Mouse (Mus musculus): Measurements from ENCODE around the gene Trim56.

The Trim56 gene

DNA sequence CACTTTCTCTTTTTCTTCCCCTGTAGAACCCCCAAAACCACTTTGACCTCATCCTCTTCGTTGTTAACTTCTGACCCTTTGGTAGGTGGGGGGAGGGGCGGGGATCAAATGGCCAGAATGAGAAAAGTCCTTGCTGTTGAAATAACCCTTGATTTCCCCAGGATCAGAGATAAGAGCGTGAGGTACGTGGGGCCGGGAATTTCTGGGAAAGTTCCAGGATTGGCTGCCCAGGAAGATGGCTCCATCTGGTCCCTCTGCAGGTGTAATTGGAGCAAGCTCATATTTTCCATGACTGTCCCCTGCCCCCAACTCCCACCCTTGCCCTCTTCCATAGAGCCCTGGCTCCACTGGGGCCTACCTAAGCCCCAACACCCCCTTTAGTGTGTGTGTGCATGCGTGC lies 40.3 kb downstream of the Trim56 start:
- no peak for ATAC-seq (ENCODE audit: low TSS enrichment)

DNA sequence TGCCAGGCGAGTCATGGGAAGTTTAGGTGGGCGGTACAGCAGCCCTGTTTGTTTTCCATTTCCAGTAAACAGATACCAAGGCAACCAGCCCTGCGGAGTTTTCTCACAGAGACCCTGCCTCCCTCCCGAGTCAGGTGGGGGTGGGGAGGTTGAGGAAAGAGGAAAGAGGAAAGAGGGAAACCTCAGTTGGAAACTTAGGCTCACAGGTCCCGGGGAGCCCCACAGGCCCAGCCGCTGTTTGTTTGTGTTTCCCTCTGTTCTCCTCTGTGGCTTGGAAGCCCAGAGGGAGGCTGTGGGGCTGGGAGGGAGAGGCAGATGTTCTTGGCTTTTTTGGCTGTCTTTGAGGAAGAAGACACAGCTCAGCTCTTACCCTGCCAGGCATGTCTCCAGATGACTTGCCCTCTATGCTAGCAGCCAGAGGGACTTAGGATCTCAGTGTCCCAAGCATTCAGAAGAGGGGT lies 41.8 kb downstream of the Trim56 start:
- no peak for ATAC-seq (ENCODE audit: low TSS enrichment)

DNA sequence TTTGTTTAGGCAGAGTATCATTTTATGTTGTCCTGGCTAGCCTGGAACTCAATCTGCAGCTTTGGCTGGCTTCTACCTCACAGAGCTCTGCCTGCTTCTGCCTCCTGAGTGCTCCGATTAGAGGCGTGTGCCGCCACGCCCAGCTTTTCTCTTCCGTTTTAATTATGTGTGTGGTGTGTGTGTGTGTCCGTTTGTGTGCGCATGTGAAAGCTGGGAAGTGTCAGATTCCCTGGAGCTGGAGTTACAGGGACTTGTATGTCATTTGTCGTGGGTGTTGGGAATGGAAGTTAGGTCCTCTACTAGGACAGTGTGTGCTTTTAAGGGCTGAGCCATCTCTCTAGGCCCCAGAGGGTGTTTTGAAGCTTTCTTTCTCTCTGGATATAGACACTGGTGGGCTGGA lies 42.9 kb downstream of the Trim56 start:
- no peak for ATAC-seq (ENCODE audit: low TSS enrichment)

DNA sequence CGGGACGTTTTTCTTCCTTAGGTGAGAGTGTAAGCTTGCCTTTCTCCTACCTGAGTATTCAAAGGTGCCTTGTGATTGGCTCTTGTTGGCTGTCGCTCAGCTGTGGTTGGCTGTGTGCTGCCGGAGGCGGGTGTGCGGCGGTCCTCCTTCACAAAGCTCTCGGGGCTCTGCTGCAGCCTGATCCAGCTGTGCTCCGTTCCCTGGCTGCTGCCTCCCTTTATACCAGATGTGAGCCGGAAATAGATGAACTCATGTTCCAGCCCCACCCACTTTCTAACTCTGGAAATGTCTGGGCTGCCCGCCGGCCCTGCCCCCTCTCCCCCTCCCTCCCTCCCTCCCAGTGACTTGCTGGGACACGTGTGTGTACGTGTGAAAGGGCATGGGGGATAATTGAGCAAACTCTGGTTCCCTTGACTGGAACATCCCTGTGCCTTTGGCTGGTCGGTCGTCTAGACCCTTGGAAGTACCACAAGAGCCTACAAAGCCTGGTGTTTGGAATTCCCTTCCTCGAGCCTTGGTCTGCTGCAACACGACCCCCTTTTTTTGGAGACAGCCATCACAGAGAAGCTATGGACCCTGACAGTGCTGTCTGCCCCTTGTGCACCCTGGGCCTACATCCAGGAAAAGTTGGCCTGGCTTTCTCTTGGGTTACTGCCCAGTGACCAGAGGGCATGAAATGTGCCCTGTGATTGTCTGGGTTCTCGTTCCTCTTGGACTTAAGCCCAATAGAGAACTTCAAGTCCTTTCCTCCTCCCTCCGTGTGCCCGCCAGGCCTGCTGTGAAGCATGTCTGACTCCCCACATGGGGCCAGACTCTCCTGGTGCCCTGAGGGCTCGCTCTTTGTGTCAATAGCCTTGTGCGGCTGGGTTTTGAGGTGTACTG lies 43.7 kb downstream of the Trim56 start, which contains the start of gene Serpine1:
Gene Serpine1, minus strand, starts transcription at position 190 of the 882 bp plus-strand sequence.
- ATAC-seq (ENCODE audit: low TSS enrichment): peak; percentile 91

DNA sequence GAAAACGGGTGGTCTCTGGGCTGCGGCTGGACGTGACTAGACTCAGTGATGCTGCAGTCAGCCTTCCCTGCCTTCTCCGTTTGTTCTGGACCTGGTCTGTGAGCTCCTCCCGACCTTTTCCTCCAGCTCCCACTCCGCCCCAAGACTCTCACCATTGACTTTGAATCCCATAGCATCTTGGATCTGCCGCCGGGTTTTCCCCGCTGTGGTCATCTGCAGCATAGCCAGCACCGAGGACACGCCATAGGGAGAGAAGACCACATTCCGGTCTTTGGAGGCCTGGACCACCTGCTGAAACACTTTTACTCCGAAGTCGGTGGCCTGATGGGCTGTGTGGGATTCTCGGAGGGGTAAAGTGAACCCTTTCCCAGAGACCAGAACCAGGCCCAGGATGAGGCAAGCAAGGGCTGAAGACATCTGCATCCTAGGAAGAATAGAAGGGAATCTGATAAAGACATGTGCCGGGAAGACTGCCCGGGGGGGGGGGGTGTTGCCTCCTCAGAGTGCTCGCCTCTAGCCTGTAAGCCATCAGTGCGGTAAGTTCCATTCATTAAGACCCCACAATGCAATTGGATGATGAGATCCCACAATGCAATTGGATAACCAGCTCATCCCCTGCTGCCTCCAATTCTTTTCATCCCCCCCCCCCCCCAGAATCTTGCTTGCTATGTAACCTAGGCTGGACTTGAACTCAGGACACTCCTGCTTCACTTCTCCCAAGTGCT lies 45.0 kb downstream of the Trim56 start:
- no peak for ATAC-seq (ENCODE audit: low TSS enrichment)

DNA sequence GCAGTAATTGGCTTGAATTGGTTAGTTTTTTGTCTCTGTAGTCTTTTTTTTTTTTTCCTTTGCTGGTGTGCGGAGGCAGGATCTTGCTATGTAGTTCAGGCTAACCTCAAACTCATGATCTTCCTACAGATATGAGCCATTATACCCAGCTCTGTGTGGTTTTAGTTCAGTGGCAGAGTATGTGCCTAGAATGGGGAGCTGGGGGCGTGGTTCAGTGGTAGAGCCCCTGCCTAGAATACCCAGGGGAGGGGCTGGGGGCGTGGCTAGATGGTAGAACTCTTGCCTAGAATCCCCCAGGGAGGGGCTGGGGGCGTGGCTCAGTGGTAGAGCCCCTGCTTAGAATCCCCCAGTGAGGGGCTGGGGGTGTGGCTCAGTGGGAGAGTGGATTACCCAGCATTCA lies 47.3 kb downstream of the Trim56 start:
- no peak for ATAC-seq (ENCODE audit: low TSS enrichment)

DNA sequence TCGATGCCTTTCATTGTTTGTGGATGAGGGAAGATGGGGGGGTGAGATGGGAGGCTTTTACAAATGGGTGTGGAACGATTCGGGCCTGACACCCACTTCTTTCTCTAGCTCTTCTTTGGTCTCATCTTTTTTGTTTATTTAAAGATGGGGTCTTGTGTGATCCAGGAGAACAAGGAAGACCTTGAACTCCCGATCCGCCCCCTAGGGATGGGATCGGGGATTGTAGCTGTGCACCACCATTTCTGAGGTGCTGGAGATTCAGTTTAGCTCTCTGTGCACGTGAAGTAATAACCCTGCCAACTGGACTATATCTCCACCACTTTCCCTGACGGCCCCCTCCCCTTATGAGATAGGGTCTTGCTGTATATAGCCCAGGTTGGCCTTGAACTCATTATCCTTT lies 50.1 kb downstream of the Trim56 start:
- ATAC-seq (ENCODE audit: low TSS enrichment): no peak

DNA sequence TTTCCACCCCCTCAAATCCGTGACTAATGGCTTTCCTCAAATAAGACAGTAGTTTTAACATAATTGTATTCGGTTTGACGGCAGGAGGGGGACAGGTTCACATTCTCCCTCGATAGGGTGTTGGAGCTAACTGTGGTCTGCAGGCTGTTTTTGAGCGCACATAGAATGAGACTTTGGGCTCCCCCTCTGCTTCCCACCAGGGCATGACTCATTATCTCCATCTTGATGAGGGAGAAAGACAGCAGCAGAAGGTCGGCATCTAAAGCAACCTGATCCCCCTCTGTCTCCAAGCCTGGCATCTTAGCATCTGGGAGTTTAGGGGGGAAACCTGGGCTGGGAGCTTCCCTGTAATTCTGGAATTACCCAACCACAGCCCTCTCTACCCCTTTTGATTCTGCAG lies 50.6 kb downstream of the Trim56 start:
- no peak for ATAC-seq (ENCODE audit: low TSS enrichment)

DNA sequence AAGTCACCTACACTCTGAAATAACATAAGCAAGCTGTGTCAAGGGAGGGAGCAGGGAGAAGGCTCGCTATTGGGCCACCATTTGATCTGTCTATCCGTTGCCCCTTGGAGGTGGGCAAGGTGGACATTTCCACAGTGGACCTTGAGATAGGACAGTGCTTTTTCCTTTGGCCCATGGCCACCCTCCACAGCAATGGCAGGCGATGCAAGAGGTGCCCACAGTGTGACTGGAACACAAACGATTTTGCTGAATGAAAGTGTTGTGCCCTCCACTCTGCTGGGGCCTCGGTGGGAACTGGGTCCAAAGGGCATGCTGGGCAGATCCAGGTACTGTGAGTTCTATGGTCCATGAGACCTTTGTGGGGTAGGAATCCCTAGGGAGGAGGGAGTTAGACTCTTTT lies 53.4 kb downstream of the Trim56 start:
- ATAC-seq (ENCODE audit: low TSS enrichment): no peak

DNA sequence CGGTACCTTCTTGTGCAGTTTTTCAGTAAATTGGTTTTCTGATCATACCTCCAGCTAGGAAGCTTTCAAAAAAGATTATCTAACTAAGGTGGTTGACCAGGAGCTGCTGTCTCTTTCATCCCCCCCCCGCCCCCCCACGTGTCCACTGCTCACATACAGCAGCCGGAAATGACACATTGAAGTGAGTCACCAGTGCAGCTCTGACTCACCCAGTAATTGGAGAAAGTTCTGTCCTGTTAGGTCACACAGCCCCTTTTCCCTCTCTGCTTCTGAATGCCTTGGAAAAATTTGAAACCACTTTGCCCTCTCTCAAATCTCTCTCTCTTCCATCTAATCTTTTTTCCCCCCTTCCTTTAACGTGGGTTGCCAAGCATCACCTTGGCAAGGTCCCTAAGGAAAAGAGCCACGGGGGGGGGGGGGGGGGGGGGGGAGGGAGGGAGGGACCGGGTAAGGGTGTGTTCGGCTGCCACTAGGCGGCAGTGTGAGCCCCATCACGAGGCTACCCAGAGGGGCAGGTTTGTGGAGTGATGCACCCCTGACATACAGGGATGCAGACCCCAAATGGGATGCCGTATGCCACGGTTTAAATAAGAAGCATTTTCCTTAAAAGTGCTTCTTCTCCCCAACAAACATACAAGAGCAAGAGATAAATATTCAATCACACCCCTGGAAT lies 54.1 kb downstream of the Trim56 start:
- peak; percentile 86; the same call in 1 of the 2 replicates for ATAC-seq (ENCODE audit: low TSS enrichment)
